Mouse (Mus musculus) embryonic fibroblast, embryonic 13.5 days (primary cell): ENCODE data around the gene Med13.
"Not testable (repeated sequence)": the region's sequence is repeated elsewhere in the genome, so short reads cannot be mapped to it uniquely, and the experiment has no call there.

Experiments used
- CTCF ChIP-seq: IDR thresholded peaks from 2 replicates; pipeline ENCODE4 v1.5.1; 2011; ENCODE audit warnings: mild to moderate bottlenecking, control low read depth, low read length, moderate library complexity, borderline replicate concordance; ENCODE audit not compliant: insufficient read depth
- POLR2A ChIP-seq: IDR thresholded peaks from 2 replicates; pipeline ENCODE4 v1.6.1; 2011; ENCODE audit warnings: low read depth, mild to moderate bottlenecking, control low read depth, low read length, moderate library complexity

DNA sequence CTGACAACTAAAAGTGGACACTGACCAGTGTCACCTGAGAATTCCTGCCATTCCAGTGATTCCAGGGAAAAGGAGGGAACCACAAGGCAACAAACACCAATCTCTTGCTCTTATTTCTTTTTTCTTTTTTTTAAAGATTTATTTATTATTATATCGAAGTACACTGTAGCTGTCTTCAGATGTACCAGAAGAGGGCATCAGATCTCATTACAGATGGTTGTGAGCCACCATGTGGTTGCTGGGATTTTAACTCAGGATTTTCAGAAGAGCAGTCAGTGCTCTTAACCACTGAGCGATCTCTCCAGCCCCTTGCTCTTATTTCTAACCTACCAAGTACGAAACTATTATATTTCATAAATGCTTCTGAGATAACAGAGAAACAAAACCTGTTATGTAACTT is 42.4 kb downstream of the Med13 start:
- not testable (repeated sequence) for TF ChIP-seq POLR2A, CTCF
